Mouse (Mus musculus) heart, embryonic 11.5 days (tissue): ENCODE measurements at regions not wholly inside any gene's neighbourhood (a gene's known extent, or its start where the extent isn't known, plus 50 kb on each side); places are given as distances from the start of the nearest gene placed in this dataset.

Source experiments
- ATAC-seq: fragments of 200-750 bp; cut with Nextera tagmentation; replicated peaks from 2 replicates; pipeline ENCODE4 v1.8.0; 2017; ENCODE audit warnings: moderate library complexity; ENCODE audit not compliant: insufficient number of reproducible peaks, low FRiP score, low TSS enrichment
- H3K27ac ChIP-seq: fragments of 300-500 bp; sonication (generic); 2 replicates; pipeline ENCODE4 v1.5.1; 2014; ENCODE audit warnings: mild to moderate bottlenecking, low read depth, low read length
- H3K27me3 ChIP-seq: fragments of 300-500 bp; sonication (generic); 2 replicates; pipeline ENCODE4 v1.6.1; 2014; ENCODE audit warnings: mild to moderate bottlenecking, low read length, mixed read lengths; ENCODE audit not compliant: control insufficient read depth, insufficient read depth
- H3K36me3 ChIP-seq: fragments of 300-500 bp; sonication (generic); 2 replicates; pipeline ENCODE4 v1.6.1; 2014; ENCODE audit warnings: mild to moderate bottlenecking, low read length, moderate library complexity, mixed read lengths; ENCODE audit not compliant: control insufficient read depth, insufficient read depth
- H3K4me1 ChIP-seq: fragments of 300-500 bp; sonication (generic); 2 replicates; pipeline ENCODE4 v1.6.1; 2014; ENCODE audit warnings: low read length; ENCODE audit not compliant: control insufficient read depth, insufficient read depth
- H3K4me2 ChIP-seq: fragments of 300-500 bp; sonication (generic); 2 replicates; pipeline ENCODE4 v1.6.1; 2014; ENCODE audit warnings: mild to moderate bottlenecking, moderate library complexity
- H3K4me3 ChIP-seq: fragments of 300-500 bp; sonication (generic); 2 replicates; pipeline ENCODE4 v1.5.1; 2014; ENCODE audit warnings: low read depth, low read length
- H3K9ac ChIP-seq: fragments of 300-500 bp; sonication (generic); 2 replicates; pipeline ENCODE4 v1.6.1; 2014; ENCODE audit warnings: mild to moderate bottlenecking, low read depth, low read length, moderate library complexity
- H3K9me3 ChIP-seq: fragments of 300-500 bp; sonication (generic); replicated peaks from 2 replicates; pipeline ENCODE4 v1.6.1; 2016; ENCODE audit warnings: low read length; ENCODE audit not compliant: control insufficient read depth
- WGBS: fragments of 180-500 bp; shearing (Covaris S2); extraction: QIAGEN DNeasy Blood & Tissue Kit; methylation state at CpG from one replicate; pipeline ENCODE4 v1.1.7; 2014; ENCODE audit not compliant: insufficient replicate concordance; 5-methylcytosine and 5-hydroxymethylcytosine counted together

DNA sequence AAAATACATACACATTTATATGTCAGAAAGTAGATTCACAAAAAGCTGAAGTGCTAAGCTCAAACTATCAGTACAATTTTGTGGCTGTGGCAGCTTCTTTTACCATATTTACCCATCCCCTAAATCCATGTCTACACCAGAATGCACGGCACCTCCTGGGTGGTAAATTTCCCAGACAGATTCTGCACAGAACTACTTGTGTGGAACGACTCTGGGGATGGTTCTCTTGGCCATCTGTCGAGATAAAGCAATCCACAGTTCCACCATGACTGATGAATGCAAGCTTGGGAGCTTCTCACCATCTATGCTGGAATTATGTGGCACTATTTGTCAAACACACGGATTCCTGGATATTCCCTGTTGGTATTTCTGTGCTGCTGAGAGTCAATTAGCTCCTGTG lies 495.8 kb downstream of the Tmem114 start:
- H3K9ac ChIP-seq = no peak overlapping the region
- peaks cover 4% of the 10 kb centered on the region; the same call in 1 of the 2 replicates for H3K4me1 ChIP-seq
- no peak overlapping the region for H3K27ac ChIP-seq
- no peaks in the 10 kb centered on the region for H3K27me3 ChIP-seq
- no peak overlapping the region for H3K4me3 ChIP-seq
- no peak for ATAC-seq
- no peaks in the 10 kb centered on the region for H3K36me3 ChIP-seq
- 65% methylated on average over 4 of the region's 4 CpGs for WGBS
- no peak overlapping the region for H3K4me2 ChIP-seq
- H3K9me3 ChIP-seq = no peaks in the 10 kb centered on the region

DNA sequence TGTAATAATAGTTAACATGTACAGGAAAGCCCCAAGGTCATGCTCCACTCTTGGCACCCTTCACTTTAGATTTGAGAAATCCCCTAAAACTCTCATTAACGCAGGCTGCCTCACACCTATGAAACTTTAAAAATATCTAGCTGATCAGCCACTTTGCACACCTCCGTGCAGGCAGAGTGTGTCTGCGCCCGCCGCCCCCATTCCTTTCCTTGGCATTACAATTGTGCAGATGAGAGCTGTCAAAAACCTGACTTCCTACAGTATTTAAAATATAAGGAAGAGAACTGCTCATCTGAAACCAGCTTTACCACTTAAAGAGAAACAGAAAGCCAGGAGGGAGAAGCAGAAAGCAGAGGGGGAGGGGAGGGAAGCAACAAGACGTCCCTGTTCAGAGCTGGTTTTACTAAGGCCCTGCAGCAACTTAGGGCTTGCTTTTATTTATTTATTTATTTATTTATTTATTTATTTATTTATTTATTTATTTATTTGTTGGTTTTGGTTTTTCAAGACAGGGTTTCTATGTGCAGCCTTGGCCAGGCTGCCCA lies 496.5 kb downstream of the Tmem114 start:
- no peak for ATAC-seq
- Histone ChIP-seq H3K27me3 (no peaks in the 10 kb centered on the region), H3K9ac (no peak overlapping the region), H3K4me1 (peaks cover 4% of the 10 kb centered on the region; the same call in 1 of the 2 replicates), H3K4me3 (no peak overlapping the region), H3K36me3 (no peaks in the 10 kb centered on the region), H3K9me3 (no peaks in the 10 kb centered on the region), H3K27ac (no peak overlapping the region), H3K4me2 (peak overlapping the region; percentile 27; the same call in 1 of the 2 replicates)
- WGBS = 77% methylated on average over 6 of the region's 6 CpGs

DNA sequence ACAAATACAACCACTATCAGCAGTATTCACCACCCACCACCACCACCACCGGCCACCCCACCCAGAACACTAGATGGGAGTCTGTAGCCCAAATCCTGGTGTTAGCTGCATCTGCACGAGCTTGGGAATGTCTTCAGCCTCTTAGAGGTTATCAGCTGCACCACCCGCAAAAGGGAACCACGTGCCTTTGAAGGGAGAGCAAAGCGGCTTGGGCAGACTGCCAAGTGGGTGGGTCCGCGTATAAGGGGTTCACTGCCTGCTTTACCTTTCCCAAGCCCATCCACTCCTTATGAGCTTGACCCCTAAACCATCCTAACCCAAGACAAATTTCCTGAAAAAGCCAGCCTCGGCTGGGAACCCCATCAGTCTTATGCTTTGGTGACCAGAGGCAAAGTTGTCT lies 497.2 kb downstream of the Tmem114 start:
- ATAC-seq = 0 out of 2 replicates have a peak, but pooled peaks have one; percentile 39
- H3K36me3 ChIP-seq = no peaks in the 10 kb centered on the region
- H3K9ac ChIP-seq = no peak overlapping the region
- WGBS = 42% methylated on average over 8 of the region's 8 CpGs
- H3K27me3 ChIP-seq = no peaks in the 10 kb centered on the region
- H3K9me3 ChIP-seq = no peaks in the 10 kb centered on the region
- H3K4me2 ChIP-seq = peak overlapping the region; percentile 27; the same call in 1 of the 2 replicates
- no peak overlapping the region for H3K4me3 ChIP-seq
- peaks cover 4% of the 10 kb centered on the region; the same call in 1 of the 2 replicates for H3K4me1 ChIP-seq
- H3K27ac ChIP-seq = no peak overlapping the region

DNA sequence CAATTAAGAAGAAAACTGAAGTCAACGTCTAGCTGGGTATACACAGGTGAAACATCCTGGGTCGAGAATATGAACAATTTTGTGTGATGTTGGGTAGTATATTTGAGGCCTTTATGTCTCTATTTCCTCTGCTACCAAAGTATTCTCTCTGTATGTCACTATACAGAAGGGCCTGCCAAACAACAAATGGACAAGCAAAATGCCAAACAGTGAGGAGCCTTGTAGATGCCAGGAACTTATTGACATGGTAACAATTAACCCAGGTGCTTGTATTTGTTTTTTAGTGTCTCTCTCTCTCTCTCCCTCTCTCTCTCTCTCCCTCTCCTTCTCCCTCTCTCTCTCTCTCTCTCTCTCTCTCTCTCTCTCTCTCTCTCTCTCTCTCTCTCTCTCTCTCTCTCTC lies 529.1 kb downstream of the Tmem114 start:
- Histone ChIP-seq H3K4me1 (no peaks in the 10 kb centered on the region), H3K9me3 (no peaks in the 10 kb centered on the region), H3K27me3 (no peaks in the 10 kb centered on the region), H3K4me2 (no peak overlapping the region), H3K4me3 (no peak overlapping the region), H3K9ac (no peak overlapping the region), H3K27ac (no peak overlapping the region), H3K36me3 (no peaks in the 10 kb centered on the region)
- no peak for ATAC-seq
- 64% methylated on average over 2 of the region's 2 CpGs for WGBS

DNA sequence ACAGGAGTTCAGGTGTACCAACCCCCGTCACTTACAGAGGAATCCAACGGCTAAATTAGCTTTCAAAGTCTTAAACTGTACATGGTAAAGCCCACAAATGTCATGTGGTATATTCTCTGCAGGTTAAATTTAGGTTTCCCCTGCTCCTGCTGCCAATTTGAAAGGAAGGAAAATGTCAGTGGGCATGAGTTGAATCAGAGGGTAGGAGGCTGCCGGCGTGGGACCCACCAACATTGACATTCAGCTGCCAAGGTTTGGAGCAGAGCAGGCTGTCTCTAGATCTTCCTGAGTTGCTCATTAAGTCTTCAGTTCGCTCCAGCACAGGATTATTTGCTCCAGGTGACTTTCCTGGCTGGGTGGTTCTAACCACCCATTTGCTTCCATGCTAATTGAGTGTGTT lies 532.1 kb downstream of the Tmem114 start:
- Histone ChIP-seq H3K9ac (no peak overlapping the region), H3K4me2 (no peak overlapping the region), H3K9me3 (no peaks in the 10 kb centered on the region), H3K4me3 (no peak overlapping the region), H3K36me3 (no peaks in the 10 kb centered on the region), H3K27ac (no peak overlapping the region), H3K27me3 (no peaks in the 10 kb centered on the region), H3K4me1 (no peaks in the 10 kb centered on the region)
- 76% methylated on average over 5 of the region's 5 CpGs for WGBS
- ATAC-seq = no peak

DNA sequence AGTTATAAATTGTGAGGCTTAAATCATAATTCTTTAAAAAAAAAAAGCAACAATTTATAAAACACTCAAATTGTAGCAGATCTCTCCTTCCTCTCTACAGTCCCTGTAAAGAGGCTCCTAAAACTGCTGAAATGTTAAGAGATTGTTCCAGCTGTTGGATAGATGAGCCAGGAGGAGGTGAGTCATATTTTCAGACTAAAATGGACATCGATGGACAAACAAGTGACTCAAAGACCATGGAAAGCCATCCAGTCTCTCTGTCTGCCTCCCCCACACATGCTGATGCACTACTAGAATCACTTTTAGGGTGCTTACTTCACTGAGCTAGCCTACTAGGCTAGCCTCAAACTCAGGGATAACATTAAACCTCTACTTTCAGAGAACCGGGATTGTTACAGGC lies 561.5 kb downstream of the Tmem114 start:
- ATAC-seq = no peak
- Histone ChIP-seq H3K36me3 (no peaks in the 10 kb centered on the region), H3K9ac (no peak overlapping the region), H3K27ac (no peak overlapping the region), H3K4me1 (no peaks in the 10 kb centered on the region), H3K27me3 (no peaks in the 10 kb centered on the region), H3K4me3 (no peak overlapping the region), H3K9me3 (no peaks in the 10 kb centered on the region), H3K4me2 (no peak overlapping the region)
- WGBS = 83% methylated on average over 2 of the region's 2 CpGs

DNA sequence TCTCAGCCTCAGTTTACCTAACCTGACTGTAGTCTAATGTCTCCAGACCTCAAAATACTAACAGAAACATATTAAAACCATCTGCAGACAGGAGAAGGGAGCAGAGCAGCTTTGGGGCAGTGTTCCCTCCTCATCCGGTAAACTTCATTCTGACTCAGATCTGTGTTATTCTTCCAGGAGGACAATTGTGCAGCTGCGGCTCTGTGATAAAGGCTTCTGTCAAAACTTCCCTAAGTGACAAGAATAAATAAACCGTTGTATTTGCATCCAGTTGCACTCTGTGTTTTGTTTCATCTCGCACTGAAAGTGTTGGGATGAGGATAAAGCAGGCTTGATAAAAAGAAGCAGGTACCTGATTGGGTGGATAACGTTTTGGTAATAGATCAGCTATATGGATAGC lies 585.8 kb downstream of the Tmem114 start:
- Histone ChIP-seq H3K9me3 (no peaks in the 10 kb centered on the region), H3K4me2 (no peak overlapping the region), H3K9ac (no peak overlapping the region), H3K4me3 (no peak overlapping the region), H3K27me3 (no peaks in the 10 kb centered on the region), H3K4me1 (no peaks in the 10 kb centered on the region), H3K36me3 (no peaks in the 10 kb centered on the region), H3K27ac (no peak overlapping the region)
- WGBS = 54% methylated on average over 5 of the region's 5 CpGs
- no peak for ATAC-seq

DNA sequence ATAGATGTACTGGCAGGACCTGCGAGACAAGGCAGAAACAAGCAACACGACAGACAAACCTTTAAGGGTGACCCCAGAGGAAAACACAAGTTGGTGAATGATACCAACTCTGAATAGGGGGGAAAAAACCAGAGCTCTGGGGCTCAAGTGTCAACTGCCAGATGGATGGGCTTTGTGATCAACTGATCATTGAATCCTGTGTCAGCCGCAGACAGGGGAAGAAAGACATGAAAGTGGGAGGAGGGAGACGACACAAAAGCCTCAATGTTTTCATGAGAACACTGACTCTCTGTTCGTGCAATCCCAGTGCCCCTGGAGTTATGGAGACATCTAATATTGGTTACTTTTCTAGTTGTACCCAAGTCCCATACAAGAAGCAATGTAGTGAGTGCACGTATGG lies 593.8 kb downstream of the Tmem114 start:
- Histone ChIP-seq H3K36me3 (no peaks in the 10 kb centered on the region), H3K27me3 (no peaks in the 10 kb centered on the region), H3K4me2 (no peak overlapping the region), H3K4me3 (no peak overlapping the region), H3K9ac (no peak overlapping the region), H3K4me1 (no peaks in the 10 kb centered on the region), H3K9me3 (no peaks in the 10 kb centered on the region), H3K27ac (no peak overlapping the region)
- ATAC-seq = no peak
- 54% methylated on average over 6 of the region's 6 CpGs for WGBS

DNA sequence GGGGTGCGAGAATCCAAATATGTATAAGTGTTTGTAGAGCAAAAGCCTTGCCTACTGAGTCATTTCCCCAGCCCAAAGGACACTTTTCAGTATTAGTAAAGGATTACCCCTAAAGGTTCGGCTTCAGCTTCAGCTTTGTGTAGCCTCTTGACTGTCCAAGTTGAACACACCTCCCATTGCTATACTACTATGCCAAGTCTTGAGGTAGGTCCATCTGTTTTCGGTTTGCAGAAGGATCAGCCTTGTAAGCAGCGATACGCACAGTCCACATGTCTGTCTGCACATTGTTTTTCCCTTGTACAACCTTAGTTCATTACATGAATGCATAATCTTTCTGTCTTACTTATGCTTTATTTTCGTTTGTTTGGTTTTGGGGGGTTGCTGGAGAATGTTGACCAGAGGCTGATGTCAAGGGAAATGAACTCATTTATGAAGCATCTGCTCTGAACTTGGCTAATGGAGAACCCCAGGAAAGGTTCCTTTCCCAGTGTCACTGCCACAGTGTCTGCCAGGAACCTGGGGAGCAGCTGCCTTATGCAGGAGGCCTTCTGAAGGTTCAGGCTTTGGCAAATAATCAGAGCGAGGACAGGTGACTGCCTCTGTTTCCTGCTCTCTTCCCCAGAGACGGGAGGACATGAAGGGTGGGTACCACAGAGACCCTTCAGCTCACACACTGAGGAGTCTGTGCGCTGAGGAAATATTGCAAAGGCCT lies 594.8 kb downstream of the Tmem114 start:
- no peaks in the 10 kb centered on the region for H3K4me1 ChIP-seq
- no peaks in the 10 kb centered on the region for H3K9me3 ChIP-seq
- H3K4me3 ChIP-seq = no peak overlapping the region
- H3K27me3 ChIP-seq = no peaks in the 10 kb centered on the region
- ATAC-seq = no peak
- H3K27ac ChIP-seq = no peak overlapping the region
- H3K36me3 ChIP-seq = no peaks in the 10 kb centered on the region
- no peak overlapping the region for H3K4me2 ChIP-seq
- no peak overlapping the region for H3K9ac ChIP-seq
- WGBS = 73% methylated on average over 9 of the region's 9 CpGs
